Mouse (Mus musculus) frontal cortex, postnatal 36 days (tissue): Measurements from ENCODE around the gene Tpo.

Experiments
- DNase-seq, 2 experiments: peaks; one replicate each; pipeline ENCODE4 v3.0.0; 2022; ENCODE audit warnings: low spot score in 2 of 2

Gene Tpo

DNA sequence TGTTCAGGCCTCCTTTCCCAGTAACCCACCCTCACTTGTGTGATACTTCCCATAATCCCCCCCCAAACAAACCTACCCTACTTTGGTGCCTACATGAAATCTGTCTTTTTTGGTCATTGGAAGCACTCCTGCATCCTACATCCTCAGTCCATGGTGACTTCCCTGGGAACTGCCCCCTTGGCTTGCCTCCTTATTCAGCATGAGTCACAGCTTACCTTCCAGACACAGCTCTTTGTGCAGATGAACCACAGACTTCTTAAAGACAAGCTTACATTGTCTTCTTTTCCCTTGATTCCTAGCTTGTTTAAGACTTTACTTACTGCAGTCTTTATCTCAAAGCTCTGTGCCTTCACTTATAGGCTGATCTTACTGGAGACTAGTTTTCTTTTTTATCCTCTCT lies 112.0 kb downstream of the Tpo start:
- DNase-seq, result no peak

DNA sequence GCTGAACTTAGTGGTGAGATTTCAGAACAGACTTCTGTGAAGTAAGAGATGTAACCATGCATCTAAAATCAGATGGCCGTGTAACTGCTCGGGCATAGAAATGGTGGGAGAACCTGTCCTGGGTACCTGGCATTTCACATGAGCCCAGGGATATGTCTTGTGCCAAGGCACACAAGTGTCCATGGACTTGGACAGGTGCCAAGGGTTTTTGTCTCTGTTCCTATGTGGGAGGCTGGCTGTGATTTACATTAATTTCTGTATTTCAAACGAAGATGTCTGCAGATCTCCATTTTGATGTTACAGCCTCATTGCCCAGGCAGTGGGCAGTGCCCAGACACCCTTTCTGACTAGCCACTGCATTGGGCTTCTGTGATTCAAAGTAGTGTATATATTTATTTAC lies 115.3 kb downstream of the Tpo start:
- no peak for DNase-seq

DNA sequence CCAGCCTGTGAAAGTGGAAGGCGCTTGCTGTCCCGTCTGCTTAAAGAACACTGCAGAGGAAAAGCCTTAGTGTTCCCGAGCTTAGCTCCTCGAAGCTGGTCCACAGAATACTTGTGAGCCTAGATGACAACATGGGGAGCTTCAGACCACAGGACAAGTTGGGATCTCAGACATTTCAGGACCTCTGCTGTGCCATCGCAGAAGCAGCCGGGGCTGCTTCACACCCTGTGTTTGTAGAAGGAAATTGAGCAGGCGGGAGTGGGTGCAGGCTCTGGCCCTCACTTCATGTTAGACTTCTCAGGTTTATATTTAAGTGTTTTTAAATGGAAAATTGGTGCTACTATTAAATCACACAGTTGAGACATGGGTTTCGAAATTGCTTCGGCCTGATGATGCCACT lies 116.9 kb downstream of the Tpo start:
- DNase-seq, result peak; percentile 28 to 61

DNA sequence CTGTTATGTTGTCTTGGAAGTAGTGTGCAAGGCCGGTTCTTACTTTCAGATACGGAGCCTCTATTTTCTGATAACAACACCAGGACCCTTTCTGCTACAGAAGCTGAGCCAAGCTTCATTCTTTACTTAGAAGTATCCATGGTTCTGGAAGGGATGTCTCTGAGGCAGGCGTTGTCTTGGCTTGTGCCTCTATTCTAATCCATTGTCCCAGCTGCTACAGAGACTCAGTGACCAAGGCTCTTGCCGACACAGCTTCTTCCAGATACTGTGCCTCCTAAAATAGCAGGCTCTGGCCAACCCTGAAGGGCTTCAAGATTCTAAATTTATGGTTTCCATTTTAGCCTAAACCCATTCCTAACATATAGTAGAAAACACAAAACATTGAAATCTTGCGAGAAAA lies 123.7 kb downstream of the Tpo start:
- DNase-seq, result no peak

DNA sequence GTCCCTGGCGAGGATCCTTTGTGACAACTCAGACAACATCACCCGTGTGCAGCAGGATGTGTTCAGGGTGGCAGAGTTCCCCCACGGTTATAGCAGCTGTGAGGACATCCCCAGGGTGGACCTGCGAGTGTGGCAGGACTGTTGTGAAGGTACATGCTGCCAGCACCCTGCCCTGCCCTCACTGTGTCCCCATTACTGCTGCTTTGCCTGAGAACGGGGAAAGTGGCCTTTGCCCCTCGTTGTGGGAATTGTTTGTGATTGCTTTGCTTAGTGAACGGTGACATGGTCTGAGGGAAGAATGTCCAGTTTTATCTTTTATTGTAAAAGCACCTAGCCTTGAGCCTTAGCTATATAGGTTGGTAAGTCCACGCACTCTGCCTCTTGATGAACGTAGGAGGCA lies 125.8 kb downstream of the Tpo start:
- DNase-seq, result no peak
